In genomic region chr1:63080277-63080676, GRCm38 (mm10) we compare ENCODE assay signal across 20 mouse cellular contexts.
"Had no signal": no experiment of that assay in that cellular context is flagged by ENCODE, and none has a peak within 500 bp of the region (broad histone marks: within the 10 kb centered on the region; RNA-seq: fewer than 3 reads in every experiment).

No protein-coding gene starts in this region.

- H3K4me2 ChIP-seq: limb, embryonic 13.5 days; liver, embryonic 13.5 days; lung, embryonic 14.5 days; midbrain, embryonic 11.5 days; midbrain, embryonic 15.5 days; neural tube, embryonic 12.5 days; neural tube, embryonic 15.5 days had no signal

- H3K4me3 ChIP-seq: layer of hippocampus, adult 2 months; limb, embryonic 10.5 days; limb, embryonic 13.5 days; liver, embryonic 13.5 days; midbrain, embryonic 15.5 days; neural tube, embryonic 12.5 days; neural tube, embryonic 15.5 days had no signal

- ATAC-seq: lung, postnatal 0 days; midbrain, embryonic 15.5 days had no signal

- H3K4me1 ChIP-seq: limb, embryonic 10.5 days; limb, embryonic 13.5 days; midbrain, embryonic 15.5 days; neural tube, embryonic 12.5 days; neural tube, embryonic 15.5 days had no signal

- H3K9me3 ChIP-seq: limb, embryonic 10.5 days; limb, embryonic 13.5 days; liver, embryonic 13.5 days; midbrain, embryonic 15.5 days; neural tube, embryonic 12.5 days; neural tube, embryonic 15.5 days had no signal

- H3K27me3 ChIP-seq: limb, embryonic 13.5 days; liver, embryonic 13.5 days; midbrain, embryonic 15.5 days; neural tube, embryonic 12.5 days; neural tube, embryonic 15.5 days had no signal

- H3K27ac ChIP-seq: layer of hippocampus, adult 2 months; limb, embryonic 10.5 days; limb, embryonic 13.5 days; liver, embryonic 13.5 days; midbrain, embryonic 15.5 days; neural tube, embryonic 12.5 days; neural tube, embryonic 15.5 days had no signal

- H3K36me3 ChIP-seq: midbrain, embryonic 15.5 days had no signal

- H3K9ac ChIP-seq: limb, embryonic 13.5 days; liver, embryonic 13.5 days; lung, embryonic 14.5 days; midbrain, embryonic 15.5 days; neural tube, embryonic 12.5 days; neural tube, embryonic 15.5 days had no signal

- DNase-seq: kidney, adult 9 months; kidney, postnatal 14 days; kidney, postnatal 4 days; layer of hippocampus, adult 9-11 months; liver; liver, embryonic 13.5 days; lung, embryonic 14.5 days; lung, postnatal 4 days; right cerebral cortex, adult 18-20 months; right cerebral cortex, postnatal 14 days; right cerebral cortex, postnatal 4 days; thymus, postnatal 25 days had no signal
